Mouse (Mus musculus): ENCODE data around the gene Zbtb16. TPM values are rescaled to one million over a fixed set of nuclear protein-coding genes. Genes with fewer than 3 reads are reported as not detected.

Zbtb16 gene
- polyA plus RNA-seq, 2 experiments from 2014 or later = not detected

DNA sequence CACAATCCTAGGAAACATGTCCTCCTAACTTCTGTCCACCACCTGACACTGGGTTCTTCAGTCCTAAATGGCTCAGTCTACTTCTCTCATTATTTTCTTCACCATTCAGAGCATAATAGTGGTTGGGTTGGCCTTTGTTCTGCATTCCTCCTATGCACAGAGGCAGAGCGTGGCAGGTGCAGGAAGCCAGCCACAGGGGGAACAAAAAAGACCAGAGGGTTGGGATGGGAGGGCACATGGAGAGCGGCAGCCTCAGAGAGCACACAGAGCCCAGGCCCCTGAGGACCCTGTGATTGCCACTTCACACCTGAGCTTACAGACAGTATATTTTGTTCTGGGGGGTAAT is 138.6 kb downstream of the Zbtb16 start:
- no peak for ATAC-seq

DNA sequence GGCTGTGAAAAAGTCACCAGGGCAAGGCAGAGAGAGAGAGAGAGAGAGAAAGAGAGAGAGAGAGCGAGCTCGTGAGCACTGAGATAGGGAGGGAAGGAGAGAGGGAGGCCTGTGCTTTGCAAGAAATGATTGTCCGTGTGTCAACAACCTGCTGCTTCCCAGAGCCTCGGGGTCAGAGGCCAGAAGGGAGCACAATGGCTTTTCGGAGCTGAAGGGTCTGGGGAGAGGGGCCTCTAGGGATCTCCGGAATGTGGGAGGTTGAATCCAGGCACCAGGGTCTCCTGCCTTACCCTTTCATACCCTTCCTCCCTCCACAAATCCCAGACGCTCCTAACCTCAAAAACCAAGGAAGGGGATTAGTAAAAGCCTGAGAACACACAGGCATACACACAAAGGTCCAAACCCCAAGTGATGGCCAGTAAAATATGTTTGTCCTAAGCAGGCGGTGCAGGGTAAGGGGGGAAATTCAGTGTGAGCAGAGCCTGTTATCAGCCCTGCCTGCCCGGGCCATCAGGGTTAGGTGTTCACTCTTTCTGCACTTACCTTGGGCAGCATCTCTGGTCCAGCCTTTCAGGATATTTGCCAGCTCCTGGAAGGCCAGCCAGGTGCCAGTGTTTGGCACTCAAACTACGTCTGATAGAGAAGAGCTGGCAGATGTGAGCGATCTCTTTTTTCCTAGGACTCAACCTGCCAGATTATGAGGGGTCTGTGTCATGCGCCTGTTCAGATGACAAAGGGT is 139.1 kb downstream of the Zbtb16 start:
- ATAC-seq = no peak

DNA sequence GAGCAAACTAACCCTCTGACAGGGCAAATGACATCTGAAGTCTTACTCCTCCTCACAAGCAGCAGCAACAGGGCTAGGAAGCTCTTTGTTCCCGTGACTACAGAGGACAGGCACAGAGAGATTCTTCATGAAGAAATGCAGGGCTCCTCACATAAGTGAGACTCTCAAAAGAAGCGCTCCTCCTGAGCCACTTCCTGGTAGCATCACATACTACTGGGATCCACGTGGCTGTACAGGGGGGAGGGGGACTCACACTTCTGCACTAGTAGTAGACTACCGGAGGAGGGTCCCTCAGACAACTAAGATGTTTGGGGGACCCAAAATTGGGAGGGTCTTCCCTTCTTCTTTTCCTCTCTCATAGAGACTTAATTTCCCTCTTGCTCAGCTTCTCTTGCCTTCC is 139.7 kb downstream of the Zbtb16 start:
- no peak for ATAC-seq

DNA sequence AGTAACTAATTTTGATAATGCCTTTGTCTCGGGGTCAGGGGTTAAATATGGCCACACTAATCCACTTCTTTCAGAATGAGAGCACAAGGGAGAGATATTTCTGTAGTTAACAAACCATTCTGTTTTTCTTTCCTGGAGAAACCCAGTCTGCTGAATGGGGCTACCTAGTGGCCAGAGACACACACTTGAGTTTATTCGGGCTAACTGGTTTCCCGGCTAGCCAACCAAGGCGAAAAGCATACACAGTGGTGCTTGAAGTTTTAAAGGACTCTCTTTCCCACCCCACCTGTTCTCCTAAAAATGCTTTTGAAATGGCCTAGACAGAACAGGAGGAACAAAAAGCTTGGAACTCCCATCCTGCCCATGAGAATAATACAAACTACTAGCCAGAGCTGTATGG is 140.2 kb downstream of the Zbtb16 start:
- ATAC-seq = no peak

DNA sequence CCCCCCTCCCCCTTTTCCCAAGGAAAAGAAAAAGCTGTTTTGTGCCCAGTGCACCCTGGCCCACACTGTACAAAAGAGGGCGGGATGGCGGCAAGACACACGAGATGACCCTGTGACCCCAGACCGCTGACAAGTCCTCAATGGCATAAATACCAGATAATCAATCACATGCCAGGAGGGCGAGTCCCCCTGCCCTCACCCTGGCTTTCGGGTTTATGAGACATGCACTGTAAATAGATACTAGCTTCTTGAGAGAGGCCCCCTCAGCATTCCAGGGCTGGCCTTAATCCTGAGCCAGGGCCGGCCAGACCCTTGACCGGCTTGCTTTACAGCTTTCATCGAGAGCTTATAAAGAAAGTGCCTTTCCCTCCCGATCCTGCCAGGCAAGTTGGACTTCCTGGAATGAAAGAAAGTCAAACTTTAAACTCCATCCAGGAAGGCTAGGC is 141.4 kb downstream of the Zbtb16 start:
- ATAC-seq = no peak

DNA sequence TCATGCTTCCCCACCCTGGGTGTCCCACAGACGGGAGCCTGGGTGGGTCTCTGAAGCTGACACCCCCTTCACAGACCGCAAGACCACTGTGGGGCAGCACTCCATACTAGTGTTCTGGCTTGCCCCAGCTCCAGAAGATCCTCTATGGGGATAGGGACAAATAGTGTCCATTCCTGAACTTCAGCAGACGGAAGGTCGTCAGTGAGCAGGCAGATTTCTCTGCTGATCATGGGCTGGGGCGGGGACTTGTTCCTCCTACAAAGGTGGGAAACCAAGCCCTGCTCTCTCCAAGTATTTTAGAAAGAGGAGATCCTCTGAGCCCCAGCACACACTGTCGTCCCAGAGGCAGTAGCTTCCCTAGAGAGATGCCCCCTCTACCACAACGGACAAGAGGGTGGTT is 142.3 kb downstream of the Zbtb16 start:
- ATAC-seq = no peak

DNA sequence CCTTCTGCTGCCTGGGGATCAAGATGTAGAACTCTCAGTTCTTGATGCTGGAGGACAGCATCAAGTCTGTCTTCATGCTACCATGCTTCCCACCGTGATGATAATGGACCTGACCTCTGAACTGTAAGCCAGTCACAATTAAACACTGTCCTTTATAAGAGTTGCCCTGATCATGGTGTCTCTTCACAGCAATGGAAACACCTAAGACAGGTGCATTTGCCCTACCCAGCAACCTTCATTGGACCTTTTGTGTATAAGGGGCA is 146.4 kb downstream of the Zbtb16 start:
- no peak for ATAC-seq

DNA sequence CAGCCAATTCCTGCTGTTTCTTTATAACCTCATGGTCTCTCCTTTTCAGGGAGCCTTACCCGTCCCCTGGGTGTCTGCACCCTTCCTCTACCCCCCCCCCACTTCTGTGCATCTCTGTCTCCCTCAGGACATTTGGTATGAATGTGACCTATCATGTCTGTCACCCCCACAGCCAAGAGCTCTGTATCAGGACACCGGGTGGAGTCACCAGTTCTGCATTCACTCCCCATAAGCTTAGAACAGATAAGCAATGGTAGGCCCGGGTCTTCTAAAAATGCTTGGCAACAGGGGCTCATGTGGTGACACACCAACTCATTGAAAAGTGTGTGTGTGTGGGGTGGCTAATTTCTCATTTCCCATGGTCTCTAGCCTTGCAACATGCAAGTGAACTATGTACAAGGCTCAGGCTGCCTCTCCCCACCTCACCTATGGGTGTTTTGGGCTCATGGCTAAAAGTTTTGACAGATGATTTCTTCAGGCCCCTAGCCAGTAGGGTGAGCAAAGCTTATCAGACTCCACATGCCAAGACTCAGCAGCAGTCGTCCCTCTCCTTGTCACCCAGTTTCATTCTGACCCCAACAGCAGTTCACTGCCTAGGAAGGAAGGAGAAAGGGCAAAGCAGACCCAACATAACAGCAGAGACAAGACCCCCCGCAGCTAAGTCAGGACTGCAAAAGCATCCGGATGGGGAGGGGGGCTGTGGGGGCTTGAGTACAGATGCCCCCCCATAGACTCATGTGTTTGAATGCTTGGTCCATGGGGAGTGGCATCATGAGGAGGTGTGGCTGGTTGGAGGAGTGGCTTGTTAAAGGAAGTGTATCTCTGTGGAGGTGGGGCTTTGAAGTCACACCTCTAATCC is 146.9 kb downstream of the Zbtb16 start:
- no peak for ATAC-seq

DNA sequence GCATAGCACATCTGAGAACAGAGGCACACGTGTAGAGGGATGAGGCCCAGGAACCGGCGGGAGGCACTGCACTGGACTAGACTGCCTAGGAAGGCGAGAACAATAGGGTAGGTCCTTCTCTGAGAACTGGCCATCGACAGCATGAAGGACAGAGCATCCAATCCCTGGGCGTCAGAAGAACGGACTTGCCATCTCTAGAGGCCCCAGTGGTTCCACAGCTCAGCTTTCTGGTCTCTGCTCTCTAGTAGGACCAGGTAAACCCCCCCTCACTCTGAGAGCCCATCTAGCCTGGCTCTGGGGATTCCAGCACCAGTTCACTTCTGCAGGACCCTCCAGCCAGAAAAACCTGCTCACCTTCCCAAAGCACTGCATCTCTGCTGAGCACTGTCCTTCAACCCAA is 148.1 kb downstream of the Zbtb16 start:
- ATAC-seq = no peak

DNA sequence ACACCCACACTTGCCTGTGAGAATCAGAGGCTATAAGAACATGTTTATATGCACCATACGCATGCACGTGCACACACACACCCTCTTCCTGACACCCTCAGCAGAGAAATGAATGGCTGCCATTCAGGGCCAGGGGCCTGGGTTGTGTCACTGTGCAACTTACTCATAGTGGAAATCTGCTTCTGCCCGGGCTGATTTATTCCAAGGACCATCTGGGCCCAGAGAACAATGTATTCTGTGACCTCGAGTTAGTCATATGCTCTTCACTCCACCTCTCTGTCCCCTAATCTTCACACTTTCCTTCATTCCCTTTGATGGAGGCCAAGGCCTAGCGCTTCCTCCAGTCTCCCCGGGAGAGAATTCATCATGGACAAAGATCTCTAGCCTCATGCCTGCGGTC is 150.3 kb downstream of the Zbtb16 start:
- no peak for ATAC-seq

DNA sequence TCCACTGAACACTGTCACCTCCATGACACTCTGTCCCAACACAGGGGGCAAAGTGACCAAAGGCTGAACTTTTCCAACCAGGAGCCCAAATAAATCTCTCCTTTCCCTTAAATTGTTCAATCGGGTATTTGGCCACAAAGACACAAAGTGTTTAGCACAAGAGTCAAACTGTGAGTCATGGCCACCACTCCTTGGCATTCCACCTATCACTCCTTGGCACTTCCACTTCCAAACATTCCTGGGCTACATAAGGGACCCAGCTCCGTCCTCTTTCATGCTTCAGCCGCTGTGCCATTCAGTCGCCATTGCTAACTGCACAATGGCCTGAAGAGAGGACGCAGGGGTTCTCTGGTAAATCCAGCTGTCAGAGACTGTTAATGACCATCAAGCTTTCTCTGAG is 151.9 kb downstream of the Zbtb16 start:
- no peak for ATAC-seq

DNA sequence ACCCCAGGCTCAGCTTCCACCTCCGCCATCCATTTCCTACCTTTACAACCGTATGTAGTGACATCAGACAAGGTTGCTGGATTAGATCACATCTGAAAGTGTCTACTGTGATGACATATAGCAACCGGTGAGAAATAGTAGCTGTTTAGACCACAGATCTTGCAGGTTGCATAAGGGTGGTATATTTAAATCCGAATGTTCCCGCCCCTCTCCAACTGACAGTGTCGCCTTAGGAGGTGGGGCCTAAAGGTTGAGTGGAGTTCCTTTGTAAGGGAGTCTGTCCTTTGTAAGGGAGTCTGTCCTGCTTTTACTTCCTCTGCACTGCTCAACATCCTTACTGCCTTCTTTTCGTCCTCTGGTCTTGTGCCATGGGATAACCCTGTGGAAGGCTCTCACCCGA is 154.8 kb downstream of the Zbtb16 start:
- no peak for ATAC-seq

DNA sequence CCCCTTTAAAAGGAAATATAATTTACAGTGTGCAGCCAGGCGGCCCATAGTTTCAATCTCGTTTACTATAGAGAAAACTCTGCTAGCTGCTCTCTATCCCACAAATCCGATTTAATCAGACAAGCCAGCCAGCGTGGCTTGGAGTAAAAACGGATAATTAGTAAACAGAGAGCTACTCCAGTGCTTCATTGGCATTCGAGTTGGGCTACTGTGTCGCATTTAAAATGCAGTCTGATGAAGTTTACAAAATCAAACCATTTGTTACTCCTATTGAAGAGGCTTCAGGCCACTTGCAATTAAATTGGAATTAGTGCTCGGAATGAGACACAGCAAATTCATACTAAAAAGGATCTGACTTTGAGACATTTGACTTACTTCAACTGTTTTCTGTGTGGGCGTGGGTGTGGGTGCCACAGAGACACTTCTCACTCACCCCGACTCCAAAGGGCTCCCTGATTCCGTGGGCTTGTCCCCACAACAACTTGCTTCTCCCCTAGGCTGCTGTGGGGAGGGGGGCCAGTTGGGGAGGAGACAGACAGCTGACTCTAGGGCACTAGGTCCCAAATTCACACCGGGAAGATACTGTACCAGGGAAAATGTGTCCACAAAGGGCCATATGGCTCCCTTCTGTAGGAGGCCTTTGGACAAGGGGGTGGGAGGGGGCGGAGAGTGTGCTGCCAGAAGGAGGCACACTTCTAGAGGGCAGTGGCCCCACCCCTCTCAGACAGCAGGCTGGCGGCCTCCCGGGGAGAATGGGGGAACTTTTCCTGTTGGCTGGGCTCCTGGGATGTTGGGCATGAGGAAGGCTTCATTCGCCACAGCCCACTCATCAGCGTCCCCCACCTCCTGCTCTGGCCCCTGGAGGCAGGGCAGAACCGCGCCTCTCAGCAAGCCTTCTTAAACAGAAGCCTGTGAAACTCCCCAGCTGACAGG is 157.3 kb downstream of the Zbtb16 start:
- ATAC-seq = no peak

DNA sequence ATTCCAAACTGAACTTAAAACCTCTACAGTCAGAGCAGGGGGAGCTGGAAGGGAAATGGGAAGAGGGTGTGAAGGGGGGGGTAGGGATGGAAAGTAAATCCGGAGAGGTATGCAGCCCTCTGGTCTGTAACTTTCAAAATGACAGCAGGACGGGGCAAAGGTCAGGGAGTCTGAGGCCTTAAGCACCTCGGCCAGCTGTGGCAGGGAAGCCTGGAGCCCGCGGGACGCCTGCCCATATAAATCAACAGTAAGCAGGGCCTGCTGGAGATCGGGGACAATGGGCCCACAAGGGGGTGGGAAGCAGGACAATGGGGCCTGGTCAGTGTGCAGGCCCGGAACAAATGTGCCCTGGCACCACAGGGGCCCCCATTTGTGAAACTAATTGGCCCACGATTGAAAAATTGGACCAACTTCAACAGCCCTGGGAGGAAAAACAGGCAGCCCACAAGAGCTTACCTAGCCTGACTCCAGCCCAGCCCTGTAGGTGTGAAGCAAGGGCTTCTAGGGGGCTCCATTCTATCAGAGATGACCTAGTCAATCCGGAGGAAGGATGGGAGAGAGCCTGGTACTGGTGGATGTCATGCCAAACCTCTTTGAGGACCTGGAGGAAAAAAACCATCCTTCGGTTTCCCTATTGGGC is 160.8 kb downstream of the Zbtb16 start:
- no peak for ATAC-seq

DNA sequence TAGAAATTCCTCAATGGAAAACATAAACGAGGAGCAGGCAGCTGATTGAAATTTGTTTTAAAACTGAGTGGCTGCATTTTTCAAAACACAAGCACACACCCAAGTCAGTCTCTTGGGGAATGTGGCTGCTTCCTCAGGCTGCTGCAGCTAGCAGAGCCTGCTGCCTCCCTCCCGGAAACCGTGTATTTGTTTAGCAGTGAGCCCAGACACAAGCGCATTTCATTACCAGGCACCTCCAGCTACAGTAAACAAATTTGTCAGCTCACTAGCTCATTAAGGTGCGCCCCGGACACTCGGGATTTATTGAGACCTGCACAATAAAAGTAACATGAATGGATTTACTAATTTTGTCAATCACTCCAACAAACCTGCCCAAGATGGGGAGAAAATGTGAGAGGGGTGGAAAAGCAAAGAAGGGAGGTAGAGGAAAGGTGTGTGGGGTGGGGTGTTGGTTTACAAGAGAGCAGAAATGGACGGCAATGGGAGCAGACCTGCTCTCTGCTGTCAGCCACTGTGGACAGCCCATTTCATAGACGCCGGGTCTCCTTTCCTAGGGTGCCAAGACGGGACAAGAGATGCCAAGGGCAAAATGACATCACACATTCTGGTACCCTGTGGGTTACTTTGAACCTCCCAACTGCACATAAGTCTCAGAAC is 161.5 kb downstream of the Zbtb16 start:
- no peak for ATAC-seq

DNA sequence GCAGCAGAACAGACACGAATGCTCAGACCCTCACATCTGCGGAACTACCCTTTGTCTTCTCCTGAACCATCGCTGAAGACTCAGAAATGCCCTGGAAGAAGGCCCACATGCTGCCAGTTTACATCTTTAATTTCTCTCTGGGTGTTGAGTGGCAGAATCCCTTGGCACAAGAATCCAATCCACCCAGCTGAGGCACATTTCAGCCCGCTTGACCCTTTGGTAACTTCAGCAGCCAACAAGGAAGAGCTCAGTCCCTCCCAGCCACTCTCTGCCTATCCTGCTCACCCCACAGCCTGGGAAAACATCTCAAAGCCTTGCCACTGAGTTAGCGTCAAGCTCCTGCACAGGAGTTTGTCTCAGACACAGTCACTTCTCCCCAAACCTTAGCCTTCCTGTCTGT is 162.2 kb downstream of the Zbtb16 start:
- ATAC-seq = no peak

DNA sequence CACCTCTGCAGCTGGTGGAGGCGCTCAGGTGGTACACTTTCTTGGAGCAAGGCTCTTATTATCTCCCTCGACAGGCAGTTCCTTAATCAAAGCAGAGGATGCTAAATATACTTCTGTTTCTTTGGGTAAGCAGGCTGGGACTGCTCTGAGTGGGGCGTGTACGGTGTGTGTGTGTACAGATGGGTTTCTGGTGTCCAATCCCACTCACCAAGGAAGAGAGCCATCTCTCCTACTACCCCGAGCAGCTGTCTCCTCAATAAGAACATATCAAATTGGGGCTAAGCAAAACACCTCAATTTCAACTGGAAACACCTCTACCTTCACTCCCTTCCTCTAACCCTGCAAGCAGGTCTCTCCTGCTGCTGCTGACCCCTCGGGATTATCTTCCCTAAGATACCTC is 162.8 kb downstream of the Zbtb16 start:
- ATAC-seq = no peak

DNA sequence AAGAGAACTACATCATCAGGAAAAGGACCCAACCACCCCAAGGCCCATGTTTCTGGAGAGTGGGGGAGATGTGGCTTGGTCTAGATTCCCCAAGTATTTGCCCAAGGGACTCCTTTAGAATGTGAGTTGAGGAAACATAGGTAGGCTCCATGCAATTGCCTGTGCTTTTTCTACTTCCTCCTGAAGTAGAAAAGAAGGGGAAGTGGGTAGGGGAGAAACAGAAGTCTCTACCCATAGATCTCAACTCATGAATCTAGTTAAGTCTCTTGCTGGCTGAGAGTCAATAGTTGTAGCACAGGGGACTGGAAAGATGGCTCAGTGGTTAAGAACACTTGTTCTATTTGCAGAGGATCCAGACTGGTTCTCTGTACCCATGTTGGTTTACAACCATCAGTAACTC is 164.2 kb downstream of the Zbtb16 start:
- no peak for ATAC-seq

DNA sequence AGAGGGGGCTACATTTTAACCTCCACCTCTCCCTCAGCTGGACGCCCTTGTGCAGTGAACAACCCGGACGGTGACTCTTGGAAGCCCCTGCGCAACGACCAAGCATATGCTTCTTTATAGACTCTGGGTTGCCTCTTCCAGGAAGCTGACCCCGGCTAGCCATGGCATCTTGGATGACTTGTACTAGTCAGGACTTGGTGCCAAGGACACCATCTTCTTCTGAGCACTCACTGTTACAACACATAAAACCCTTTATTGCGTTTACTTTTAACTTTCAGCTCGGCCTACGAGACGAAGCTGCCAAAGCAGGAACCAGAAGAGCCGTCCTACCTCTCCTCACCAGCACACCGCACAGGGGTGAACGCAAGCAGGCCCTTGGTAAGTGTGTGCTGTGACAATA is 165.9 kb downstream of the Zbtb16 start:
- no peak for ATAC-seq

DNA sequence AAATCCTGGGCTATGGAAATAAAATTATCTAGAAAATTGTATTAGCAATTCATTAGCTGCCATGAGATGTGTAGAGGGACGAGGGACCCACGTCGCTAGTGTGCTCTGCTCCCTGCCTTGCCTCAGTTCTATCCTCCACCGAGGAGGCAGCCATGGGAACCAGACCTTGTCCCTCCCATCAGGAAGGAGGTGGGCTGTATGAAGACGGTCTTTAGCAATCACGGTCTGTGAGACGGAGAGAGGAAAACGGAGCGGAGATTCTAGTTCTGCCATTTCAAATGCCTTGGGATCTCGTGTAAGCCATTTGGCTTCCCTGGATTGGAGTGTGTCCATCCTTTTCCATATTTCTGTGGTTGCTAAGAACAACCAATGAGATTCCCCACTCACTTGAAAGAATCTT is 166.3 kb downstream of the Zbtb16 start:
- no peak for ATAC-seq

DNA sequence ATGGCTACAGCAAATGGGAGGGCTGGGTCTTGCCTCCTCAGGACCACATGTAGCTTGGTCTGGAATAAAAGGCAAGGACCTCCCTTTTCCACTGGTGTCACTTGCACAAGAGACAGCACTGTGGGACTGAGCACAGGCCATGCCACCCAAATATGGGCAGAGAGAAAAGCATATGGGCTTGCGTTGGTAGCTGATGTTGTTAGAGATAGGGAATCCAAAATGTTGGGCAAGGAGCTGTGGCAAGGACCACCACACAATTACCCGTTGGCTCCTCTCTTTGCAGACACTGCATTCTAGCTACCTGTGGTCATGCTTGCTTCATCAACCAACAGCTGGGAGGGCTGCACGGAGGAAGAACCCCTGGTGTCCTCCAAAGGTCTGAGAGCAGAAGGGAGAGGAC is 169.3 kb downstream of the Zbtb16 start:
- no peak for ATAC-seq

DNA sequence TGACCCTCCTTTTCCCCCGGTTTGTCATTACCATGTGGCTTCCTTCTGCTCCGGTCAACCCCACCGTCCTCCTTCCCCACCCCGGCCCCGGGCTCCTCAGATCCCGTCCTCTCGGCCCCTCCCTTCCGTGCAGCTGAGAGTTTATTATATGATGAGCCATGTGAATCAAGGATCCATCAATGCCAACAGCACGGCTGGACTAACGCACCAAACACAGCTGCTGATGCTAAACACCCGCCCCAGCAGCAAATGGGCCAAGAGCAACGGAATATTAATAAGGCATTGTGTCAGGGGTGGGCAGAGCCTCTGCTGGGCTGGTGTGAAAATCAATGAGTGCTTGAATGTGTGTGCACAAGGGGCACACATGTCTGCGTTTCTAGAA is 173.0 kb downstream of the Zbtb16 start:
- no peak for ATAC-seq
